Mouse (Mus musculus): ENCODE measurements at regions not wholly inside any gene's neighbourhood (a gene's known extent, or its start where the extent isn't known, plus 50 kb on each side); places are given as distances from the start of the nearest gene placed in this dataset.

- no peak for TF ChIP-seq POLR2A (IDR thresholded peaks at IDR 0.05; ENCODE audit: low read depth, low read length)
- no peak for TF ChIP-seq CTCF (conservative IDR thresholded peaks at IDR 0.05; ENCODE audit: insufficient read depth, insufficient read length, low read depth, low read length)
Measured at GRCm38 (mm10) chr16:29782441-29782840, 203.3 kb downstream of the Opa1 start.

Measured in kidney, adult 2 months (tissue).